Mouse (Mus musculus): ENCODE data around the gene Dnajb7. TPM values are rescaled to one million over a fixed set of nuclear protein-coding genes. Genes with fewer than 3 reads are reported as not detected.

Dnajb7 gene
- polyA plus RNA-seq, 1 experiment from 2014 or later: 1.9 TPM

- WGBS: under 1% methylated on average over 50 of the region's 50 CpGs
These were observed 8.3 kb downstream of the Dnajb7 start, which contains the start of the genes St13 and Xpnpep3 for GRCm38 (mm10) chr15:81399638-81400315. St13 (minus strand) TSS chr15:81400077. Xpnpep3 (plus strand) TSS chr15:81400138.

GRCm38 (mm10) chr15:81399297-81399637 is 8.8 kb downstream of the Dnajb7 start:
- Histone ChIP-seq H3K27me3 (no peaks in the 10 kb centered on the region), H3K9me3 (no peaks in the 10 kb centered on the region), H3K9ac (peak overlapping the region; percentile 94), H3K4me1 (replicated peaks) (peaks cover 31% of the 10 kb centered on the region), H3K4me3 (peak overlapping the region; percentile 83), H3K36me3 (no peaks in the 10 kb centered on the region), H3K27ac (replicated peaks) (peak overlapping the region; percentile 97), H3K4me2 (peak overlapping the region; percentile 66)
- ATAC-seq (ENCODE audit: low FRiP score, low read depth): no peak
- 0% methylated on average over 21 of the region's 21 CpGs for WGBS

More at GRCm38 (mm10) chr15:81399638-81400315, 8.3 kb downstream of the Dnajb7 start, which contains the start of the genes St13 and Xpnpep3:
- Histone ChIP-seq H3K4me1 (replicated peaks) (peaks cover 31% of the 10 kb centered on the region), H3K27me3 (no peaks in the 10 kb centered on the region), H3K9ac (peak within 1 kb of the TSS; percentile 94), H3K4me2 (peak within 1 kb of the TSS; percentile 66), H3K4me3 (peak within 1 kb of the TSS; percentile 83), H3K27ac (replicated peaks) (peak within 1 kb of the TSS; percentile 97), H3K9me3 (no peaks in the 10 kb centered on the region), H3K36me3 (no peaks in the 10 kb centered on the region)
- peak; percentile 99 for ATAC-seq (ENCODE audit: low FRiP score, low read depth)

GRCm38 (mm10) chr15:81398189-81398588 is 9.9 kb downstream of the Dnajb7 start:
- Histone ChIP-seq H3K27me3 (no peaks in the 10 kb centered on the region), H3K9ac (peak overlapping the region; percentile 94), H3K27ac (replicated peaks) (no peak overlapping the region), H3K4me2 (peak overlapping the region; percentile 66), H3K9me3 (no peaks in the 10 kb centered on the region), H3K4me3 (peak overlapping the region; percentile 83), H3K36me3 (no peaks in the 10 kb centered on the region), H3K4me1 (replicated peaks) (peaks cover 31% of the 10 kb centered on the region)
- no peak for ATAC-seq (ENCODE audit: low FRiP score, low read depth)

- Histone ChIP-seq H3K4me3 (no peak overlapping the region), H3K27ac (replicated peaks) (no peak overlapping the region), H3K9me3 (no peaks in the 10 kb centered on the region), H3K36me3 (peaks cover 27% of the 10 kb centered on the region), H3K4me1 (replicated peaks) (peaks cover 19% of the 10 kb centered on the region), H3K9ac (no peak overlapping the region), H3K4me2 (no peak overlapping the region), H3K27me3 (no peaks in the 10 kb centered on the region)
- no peak for ATAC-seq (ENCODE audit: low FRiP score, low read depth)
- 90% methylated on average over 8 of the region's 8 CpGs for whole genome bisulfite sequencing
These were observed 13.7 kb downstream of the Dnajb7 start for GRCm38 (mm10) chr15:81394211-81394915.

- Histone ChIP-seq H3K27me3 (no peaks in the 10 kb centered on the region), H3K9me3 (no peaks in the 10 kb centered on the region), H3K36me3 (peaks cover 39% of the 10 kb centered on the region), H3K4me1 (replicated peaks) (peaks cover 11% of the 10 kb centered on the region), H3K9ac (no peak overlapping the region), H3K27ac (replicated peaks) (no peak overlapping the region), H3K4me2 (no peak overlapping the region), H3K4me3 (no peak overlapping the region)
- no peak for ATAC-seq (ENCODE audit: low FRiP score, low read depth)
These were observed 15.1 kb downstream of the Dnajb7 start for GRCm38 (mm10) chr15:81392997-81393396.

GRCm38 (mm10) chr15:81386327-81386726 is 21.8 kb downstream of the Dnajb7 start:
- no peaks in the 10 kb centered on the region for H3K4me1 ChIP-seq (replicated peaks)
- no peak overlapping the region for H3K4me3 ChIP-seq
- no peaks in the 10 kb centered on the region for H3K27me3 ChIP-seq
- no peak overlapping the region for H3K4me2 ChIP-seq
- H3K36me3 ChIP-seq: peaks cover 83% of the 10 kb centered on the region
- no peak for ATAC-seq (ENCODE audit: low FRiP score, low read depth)
- 97% methylated on average over 5 of the region's 5 CpGs for WGBS
- no peaks in the 10 kb centered on the region for H3K9me3 ChIP-seq
- no peak overlapping the region for H3K9ac ChIP-seq
- no peak overlapping the region for H3K27ac ChIP-seq (replicated peaks)

GRCm38 (mm10) chr15:81378845-81379244 is 29.3 kb downstream of the Dnajb7 start:
- WGBS: 94% methylated on average over 2 of the region's 2 CpGs
- Histone ChIP-seq H3K4me2 (no peak overlapping the region), H3K9ac (no peak overlapping the region), H3K4me1 (replicated peaks) (no peaks in the 10 kb centered on the region), H3K4me3 (no peak overlapping the region), H3K36me3 (peaks cover 60% of the 10 kb centered on the region), H3K27ac (replicated peaks) (no peak overlapping the region), H3K27me3 (no peaks in the 10 kb centered on the region), H3K9me3 (no peaks in the 10 kb centered on the region)
- no peak for ATAC-seq (ENCODE audit: low FRiP score, low read depth)

GRCm38 (mm10) chr15:81374621-81375020 is 33.5 kb downstream of the Dnajb7 start:
- Histone ChIP-seq H3K27ac (replicated peaks) (no peak overlapping the region), H3K4me1 (replicated peaks) (no peaks in the 10 kb centered on the region), H3K36me3 (peaks cover 67% of the 10 kb centered on the region), H3K9me3 (no peaks in the 10 kb centered on the region), H3K4me2 (no peak overlapping the region), H3K9ac (no peak overlapping the region), H3K4me3 (no peak overlapping the region), H3K27me3 (no peaks in the 10 kb centered on the region)
- 94% methylated on average over 11 of the region's 11 CpGs for WGBS
- ATAC-seq (ENCODE audit: low FRiP score, low read depth): no peak

GRCm38 (mm10) chr15:81370356-81370755 is 37.7 kb downstream of the Dnajb7 start:
- Histone ChIP-seq H3K9me3 (no peaks in the 10 kb centered on the region), H3K4me2 (no peak overlapping the region), H3K36me3 (peaks cover 76% of the 10 kb centered on the region), H3K27me3 (no peaks in the 10 kb centered on the region), H3K27ac (replicated peaks) (no peak overlapping the region), H3K4me3 (no peak overlapping the region), H3K9ac (no peak overlapping the region), H3K4me1 (replicated peaks) (no peaks in the 10 kb centered on the region)
- no peak for ATAC-seq (ENCODE audit: low FRiP score, low read depth)
- 89% methylated on average over 1 of the region's 1 CpGs for WGBS

- Histone ChIP-seq H3K4me3 (no peak overlapping the region), H3K9ac (no peak overlapping the region), H3K27ac (replicated peaks) (no peak overlapping the region), H3K4me2 (no peak overlapping the region), H3K9me3 (no peaks in the 10 kb centered on the region), H3K27me3 (no peaks in the 10 kb centered on the region), H3K36me3 (peaks cover 80% of the 10 kb centered on the region), H3K4me1 (replicated peaks) (no peaks in the 10 kb centered on the region)
- WGBS: 92% methylated on average over 1 of the region's 1 CpGs
- no peak for ATAC-seq (ENCODE audit: low FRiP score, low read depth)
These were observed 39.5 kb downstream of the Dnajb7 start for GRCm38 (mm10) chr15:81368601-81369000.

GRCm38 (mm10) chr15:81366241-81366640 is 41.9 kb downstream of the Dnajb7 start:
- Histone ChIP-seq H3K9ac (no peak overlapping the region), H3K4me3 (no peak overlapping the region), H3K36me3 (peaks cover 63% of the 10 kb centered on the region), H3K27ac (replicated peaks) (no peak overlapping the region), H3K27me3 (no peaks in the 10 kb centered on the region), H3K4me2 (no peak overlapping the region), H3K9me3 (no peaks in the 10 kb centered on the region), H3K4me1 (replicated peaks) (peaks cover 3% of the 10 kb centered on the region; the same call in 1 of the 2 replicates)
- ATAC-seq (ENCODE audit: low FRiP score, low read depth): no peak
- 84% methylated on average over 4 of the region's 4 CpGs for WGBS

GRCm38 (mm10) chr15:81365246-81365645 is 42.9 kb downstream of the Dnajb7 start:
- no peak for ATAC-seq (ENCODE audit: low FRiP score, low read depth)
- Histone ChIP-seq H3K27ac (replicated peaks) (no peak overlapping the region), H3K9me3 (no peaks in the 10 kb centered on the region), H3K9ac (no peak overlapping the region), H3K36me3 (peaks cover 54% of the 10 kb centered on the region), H3K4me2 (no peak overlapping the region), H3K4me3 (no peak overlapping the region), H3K4me1 (replicated peaks) (peaks cover 9% of the 10 kb centered on the region), H3K27me3 (no peaks in the 10 kb centered on the region)
- WGBS: 92% methylated on average over 8 of the region's 8 CpGs
